Mouse (Mus musculus): ENCODE results near the gene Nt5c2.

Nt5c2 gene

DNA sequence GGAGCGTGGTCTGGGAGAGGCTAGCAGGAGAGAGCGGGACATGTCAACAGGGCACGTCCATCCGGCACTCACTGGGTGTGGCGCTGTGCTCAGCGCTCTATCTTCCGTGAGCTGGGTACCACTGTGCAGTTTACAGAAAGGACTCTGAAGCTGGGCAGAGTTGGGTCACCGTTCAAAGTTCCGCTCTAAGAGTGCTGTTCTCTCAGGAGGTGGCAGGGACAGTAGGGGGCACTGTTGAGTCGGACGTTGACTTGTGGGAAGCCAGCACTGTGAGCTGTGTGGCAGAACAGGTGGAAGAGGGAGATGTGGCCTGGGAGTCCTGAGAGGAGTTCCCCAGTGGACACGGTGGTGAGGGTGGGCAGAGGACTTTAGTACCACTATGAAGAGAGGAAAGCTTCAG is 139.2 kb downstream of the Nt5c2 start:
- DNase-seq, result peak; percentile 94

GRCm38 (mm10) chr19:46873924-46874323 is 141.0 kb downstream of the Nt5c2 start:
- DNase-seq, result no peak

DNA sequence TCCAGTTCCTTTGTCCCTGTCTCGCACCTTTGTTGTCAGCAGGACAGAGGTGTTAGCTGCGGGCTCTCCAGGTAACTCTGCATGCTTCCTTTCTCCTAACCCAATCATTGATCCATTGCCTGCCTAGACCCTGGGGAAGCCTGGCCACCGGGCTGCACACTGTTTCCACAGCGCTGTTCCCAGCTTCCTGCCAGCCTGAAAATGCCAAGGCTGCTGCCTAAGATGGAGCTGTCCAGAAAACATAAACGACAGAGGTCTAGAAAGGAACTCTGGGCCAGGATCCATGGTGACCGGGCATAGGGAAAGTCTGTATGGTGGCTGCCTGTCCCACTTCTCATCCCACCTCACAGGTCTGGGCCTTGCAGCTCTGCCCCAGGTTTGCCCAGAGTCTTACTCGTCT is 143.3 kb downstream of the Nt5c2 start:
- no peak for DNase-seq

- DNase-seq, result no peak
These were observed 143.9 kb downstream of the Nt5c2 start for GRCm38 (mm10) chr19:46871096-46871495.

DNA sequence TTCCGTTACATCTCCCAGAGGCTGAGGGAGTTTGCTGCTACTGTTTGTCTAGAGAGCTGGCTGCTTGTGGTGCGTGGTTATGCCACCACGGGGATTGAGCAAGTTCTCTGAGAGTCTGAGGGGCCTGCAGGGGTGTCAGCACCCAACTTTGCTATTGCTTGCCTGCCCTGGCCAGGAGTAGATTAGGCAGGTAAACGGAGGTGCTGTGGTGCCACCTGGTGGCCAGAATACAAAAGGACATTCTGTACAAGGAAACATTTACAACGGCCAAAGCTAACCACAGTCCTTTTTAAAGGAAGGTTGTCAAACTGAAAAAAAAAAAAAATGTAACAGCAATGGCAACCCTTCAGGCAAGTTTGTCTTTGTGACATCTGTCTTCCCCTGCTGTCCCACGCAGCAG is 145.4 kb downstream of the Nt5c2 start:
- DNase-seq, result peak; percentile 97

GRCm38 (mm10) chr19:46869049-46869448 is 145.9 kb downstream of the Nt5c2 start:
- DNase-seq, result no peak

GRCm38 (mm10) chr19:46865381-46865780 is 149.6 kb downstream of the Nt5c2 start:
- DNase-seq, result no peak

DNA sequence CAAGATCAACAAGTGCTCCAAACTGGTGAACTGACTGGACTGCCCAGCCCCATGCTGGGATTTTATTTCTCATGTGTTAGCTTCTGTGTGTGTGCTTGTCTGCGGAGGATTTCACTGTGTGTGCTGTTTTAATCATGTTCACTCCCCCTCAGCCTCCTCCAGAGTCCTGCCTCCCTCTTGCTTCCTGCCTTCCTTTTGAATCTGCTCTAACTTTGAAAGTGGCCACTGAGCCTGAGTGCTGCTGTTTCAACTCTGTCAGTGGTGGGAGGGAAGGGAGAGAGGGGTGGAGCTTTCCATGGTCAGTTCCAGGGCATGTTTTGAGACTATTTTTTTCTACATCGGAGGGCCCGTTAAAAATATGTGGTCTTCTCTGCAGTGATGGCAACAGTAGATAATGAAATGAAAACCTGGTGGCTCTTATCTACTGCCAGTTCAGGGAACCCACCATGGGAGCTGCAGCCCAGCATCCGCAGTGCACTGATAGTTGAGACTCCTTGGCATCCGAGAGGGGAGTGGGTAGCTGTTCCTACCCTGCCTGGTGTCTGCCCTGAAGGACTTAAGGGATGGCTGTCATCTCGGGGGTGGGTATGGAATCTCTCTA is 150.1 kb downstream of the Nt5c2 start:
- no peak for DNase-seq

GRCm38 (mm10) chr19:46864079-46864478 is 150.9 kb downstream of the Nt5c2 start:
- no peak for DNase-seq

GRCm38 (mm10) chr19:46863236-46863927 is 151.6 kb downstream of the Nt5c2 start:
- no peak for DNase-seq

DNA sequence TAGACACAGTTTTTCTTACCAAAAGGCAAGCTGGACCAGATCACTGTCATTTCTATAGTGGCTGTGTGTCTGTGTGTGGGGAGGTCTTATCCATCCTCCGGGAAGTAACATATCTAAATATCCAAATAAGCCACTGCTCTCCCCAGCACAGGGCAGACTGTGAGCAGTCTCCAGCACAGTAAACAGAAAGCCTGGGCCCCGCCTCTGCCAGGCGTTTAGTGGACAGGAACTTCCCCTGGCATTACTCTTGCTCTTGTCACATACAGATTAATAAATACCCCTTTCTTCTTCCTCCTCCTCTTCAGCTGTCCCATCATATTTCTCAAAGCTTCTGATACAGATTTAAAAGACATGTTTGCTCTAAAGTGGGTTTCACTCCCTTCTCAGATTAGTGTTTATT is 152.4 kb downstream of the Nt5c2 start:
- DNase-seq, result no peak

DNA sequence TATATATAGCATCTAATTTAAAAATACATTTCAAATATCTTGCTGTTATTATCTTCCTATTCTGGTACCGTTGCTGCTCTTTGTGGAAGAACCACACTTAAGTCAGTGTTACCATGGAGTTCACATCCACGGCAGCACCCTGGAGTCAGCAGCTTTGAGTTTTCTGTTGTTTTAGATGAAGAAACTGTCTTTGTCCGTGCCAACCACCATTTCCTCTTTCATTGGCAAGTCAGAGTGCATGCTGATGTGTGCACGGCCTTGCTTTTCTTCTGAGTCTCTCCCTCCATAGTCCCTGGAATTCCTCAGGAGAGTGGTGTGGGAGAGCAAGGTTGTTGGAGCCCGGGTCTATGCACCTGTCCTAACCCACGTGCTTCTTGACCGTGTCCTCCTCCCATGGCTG is 156.8 kb downstream of the Nt5c2 start:
- DNase-seq, result no peak

GRCm38 (mm10) chr19:46857277-46857989 is 157.5 kb downstream of the Nt5c2 start:
- DNase-seq, result peak; percentile 90

GRCm38 (mm10) chr19:46856780-46857179 is 158.2 kb downstream of the Nt5c2 start:
- no peak for DNase-seq

DNA sequence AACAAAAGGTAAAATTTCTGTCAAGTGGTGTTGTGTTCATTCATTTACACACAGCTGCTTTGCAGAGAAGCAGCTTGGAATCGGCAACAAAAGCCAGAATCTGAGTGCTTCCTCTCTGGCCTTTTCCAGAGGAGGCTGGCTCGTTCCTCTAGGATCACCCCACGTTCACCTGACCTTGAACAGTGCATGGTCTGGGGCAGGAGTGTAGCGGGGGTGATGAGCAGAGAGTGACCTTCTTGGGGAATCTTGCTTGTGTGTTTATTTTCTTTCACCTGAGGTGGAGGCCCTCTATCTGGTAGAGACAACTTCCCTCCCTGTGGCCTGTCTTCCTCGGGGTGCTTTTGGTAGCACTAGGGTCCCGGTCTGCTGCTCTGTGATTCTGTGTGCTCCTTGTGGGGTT is 158.7 kb downstream of the Nt5c2 start:
- no peak for DNase-seq

DNA sequence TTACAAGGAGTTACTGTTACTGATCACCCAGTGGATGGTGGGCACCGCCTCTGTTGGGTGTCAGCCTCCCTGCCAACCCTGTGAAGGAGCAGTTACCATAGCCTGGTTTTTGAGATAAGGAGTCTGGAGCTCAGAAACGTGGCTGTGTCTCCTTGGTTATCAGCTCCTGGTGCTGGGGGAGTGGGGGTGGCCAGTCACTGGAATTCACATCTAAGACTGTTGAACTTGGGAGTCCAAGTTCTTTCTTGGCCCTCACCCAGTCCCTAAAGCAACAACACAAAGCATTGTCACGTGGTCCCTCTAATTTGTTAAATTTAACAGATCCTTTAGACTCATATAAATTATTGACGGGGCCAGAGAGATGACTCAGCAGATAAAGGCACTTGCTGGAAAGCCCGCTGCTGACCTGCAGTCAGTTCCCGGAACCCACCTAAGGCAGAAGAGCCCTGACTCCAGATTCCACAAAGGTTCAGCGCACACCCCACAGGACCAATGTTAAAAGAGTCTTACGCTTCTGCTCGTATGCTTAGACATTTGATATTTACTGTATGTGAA is 165.4 kb downstream of the Nt5c2 start:
- DNase-seq, result peak; percentile 81

DNA sequence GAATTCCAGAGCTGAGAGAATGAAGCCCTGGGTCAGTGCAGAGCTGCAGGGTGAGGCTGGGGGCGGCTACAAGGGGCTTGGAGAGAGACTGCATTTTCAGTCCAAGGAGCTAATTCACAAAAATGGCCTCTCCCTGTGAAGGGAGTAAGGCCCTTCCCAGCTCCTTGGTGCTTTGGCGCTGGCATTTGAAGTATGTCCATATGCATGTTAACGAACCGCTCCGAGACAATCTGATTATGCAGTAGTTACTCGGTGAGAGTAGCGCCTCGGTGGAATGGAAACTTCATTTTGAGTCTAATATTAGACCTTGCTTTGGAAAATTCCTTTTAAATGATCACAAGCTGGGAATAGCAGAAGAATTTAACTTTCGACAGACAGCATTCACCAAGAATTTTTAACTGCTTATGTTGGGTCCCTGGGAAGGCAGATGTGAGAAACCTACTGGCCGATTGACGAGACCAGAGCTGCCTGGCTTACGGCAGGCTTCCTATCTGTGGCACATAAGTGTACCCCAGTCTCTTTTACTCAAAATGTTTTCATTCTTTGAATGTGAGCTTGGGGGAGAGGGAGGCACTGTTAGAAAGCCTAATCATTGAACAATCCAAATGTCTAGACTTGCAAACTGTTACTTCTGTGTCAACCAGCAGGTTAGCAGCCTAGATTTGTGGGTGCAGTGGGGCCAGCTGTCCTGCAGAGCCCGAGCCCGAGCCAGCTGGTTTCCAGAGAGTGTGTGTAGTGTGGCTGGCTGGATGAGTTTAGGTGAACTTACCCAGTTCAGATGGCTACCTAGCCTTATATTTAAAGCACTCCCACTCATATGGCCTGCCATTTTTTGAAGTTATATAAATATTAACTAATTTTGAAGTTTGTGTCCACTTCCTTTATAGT is 166.3 kb downstream of the Nt5c2 start:
- no peak for DNase-seq

- no peak for DNase-seq
These were observed 168.5 kb downstream of the Nt5c2 start for GRCm38 (mm10) chr19:46846459-46846858.

DNA sequence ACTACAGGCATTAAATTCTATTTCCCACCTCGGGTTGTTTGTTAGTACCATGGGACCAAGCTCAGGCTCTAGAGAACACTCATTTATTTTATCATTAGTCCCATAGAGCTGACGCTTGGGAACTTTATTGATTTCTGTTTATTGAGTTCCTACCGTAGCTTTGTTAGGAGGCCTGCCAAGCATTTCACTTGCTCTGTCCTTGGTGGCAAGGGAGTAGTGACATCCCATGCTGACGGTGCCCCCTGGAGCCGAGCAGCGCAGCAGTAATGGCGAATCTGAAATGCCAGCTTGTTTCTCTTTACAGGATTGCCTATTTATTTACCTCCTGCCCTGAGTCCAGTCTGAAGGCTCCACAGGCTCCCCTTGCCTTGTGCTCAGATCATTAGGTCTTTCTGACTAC is 168.9 kb downstream of the Nt5c2 start:
- DNase-seq, result no peak

GRCm38 (mm10) chr19:46843030-46843429 is 171.9 kb downstream of the Nt5c2 start:
- DNase-seq, result no peak

- DNase-seq, result no peak
These were observed 173.9 kb downstream of the Nt5c2 start for GRCm38 (mm10) chr19:46841016-46841415.

GRCm38 (mm10) chr19:46837290-46838079 is 177.5 kb downstream of the Nt5c2 start:
- DNase-seq, result no peak
